Mouse (Mus musculus) lung, embryonic 15.5 days (tissue): Measurements from ENCODE around the gene Qdpr. TPM values are rescaled to one million over a fixed set of nuclear protein-coding genes. Genes with fewer than 3 reads are reported as not detected.

Experiments used
- ATAC-seq: fragments of 200-750 bp; cut with Nextera tagmentation; 2 replicates; pipeline ENCODE4 v1.8.0; 2017; ENCODE audit warnings: moderate number of reproducible peaks, borderline replicate concordance; ENCODE audit not compliant: low FRiP score, low TSS enrichment; ENCODE audit errors: extremely low read depth
- H3K27ac ChIP-seq: fragments of 300-500 bp; sonication (generic); 2 replicates; pipeline ENCODE4 v1.5.1; 2015; ENCODE audit warnings: moderate library complexity, mild to moderate bottlenecking, inconsistent platforms
- H3K27me3 ChIP-seq: fragments of 300-500 bp; sonication (generic); 2 replicates; pipeline ENCODE4 v1.6.1; 2015; ENCODE audit warnings: inconsistent platforms
- H3K36me3 ChIP-seq: fragments of 300-500 bp; sonication (generic); 2 replicates; pipeline ENCODE4 v1.6.1; 2015; ENCODE audit warnings: inconsistent platforms
- H3K4me1 ChIP-seq: fragments of 300-500 bp; sonication (generic); 2 replicates; pipeline ENCODE4 v1.6.1; 2015; ENCODE audit warnings: inconsistent platforms
- H3K4me2 ChIP-seq: fragments of 300-500 bp; sonication (generic); 2 replicates; pipeline ENCODE4 v1.6.1; 2015; ENCODE audit warnings: inconsistent platforms, mild to moderate bottlenecking, moderate library complexity
- H3K4me3 ChIP-seq: fragments of 300-500 bp; sonication (generic); 2 replicates; pipeline ENCODE4 v1.5.1; 2015; ENCODE audit warnings: mild to moderate bottlenecking, inconsistent platforms
- H3K9ac ChIP-seq: fragments of 300-500 bp; sonication (generic); 2 replicates; pipeline ENCODE4 v1.6.1; 2015; ENCODE audit warnings: inconsistent platforms
- H3K9me3 ChIP-seq: fragments of 300-500 bp; sonication (generic); 2 replicates; pipeline ENCODE4 v1.6.1; 2016; ENCODE audit warnings: inconsistent platforms
- WGBS: fragments of 180-500 bp; shearing (Covaris S2); methylation state at CpG from one replicate; pipeline ENCODE4 v1.1.7; 2015; 5-methylcytosine and 5-hydroxymethylcytosine counted together
- polyA plus RNA-seq: library from polyadenylated mRNA; unstranded; fragments of >200 nt; fragmentation: Nextera tagmentation; extraction: Ambion mirVana; gene quantifications from 2 replicates; pipeline ENCODE4 v1.2.1, GENCODE M21; 2015

Qdpr gene
- polyA plus RNA-seq, 1 experiment from 2014 or later = 136 TPM

GRCm38 (mm10) chr5:45424021-45424886 is 25.8 kb downstream of the Qdpr start:
- 35% methylated on average over 8 of the region's 8 CpGs for WGBS
- no peaks in the 10 kb centered on the region for H3K4me1 ChIP-seq
- H3K36me3 ChIP-seq = no peaks in the 10 kb centered on the region
- no peak overlapping the region for H3K9ac ChIP-seq
- no peaks in the 10 kb centered on the region for H3K9me3 ChIP-seq
- H3K4me3 ChIP-seq = no peak overlapping the region
- H3K27ac ChIP-seq = no peak overlapping the region
- H3K27me3 ChIP-seq = no peaks in the 10 kb centered on the region
- H3K4me2 ChIP-seq = no peak overlapping the region
- no peak for ATAC-seq

- no peaks in the 10 kb centered on the region for H3K4me1 ChIP-seq
- H3K27me3 ChIP-seq = no peaks in the 10 kb centered on the region
- H3K36me3 ChIP-seq = no peaks in the 10 kb centered on the region
- H3K9ac ChIP-seq = no peak overlapping the region
- peak; percentile 43; the same call in 1 of the 2 replicates for ATAC-seq
- H3K4me3 ChIP-seq = no peak overlapping the region
- 40% methylated on average over 12 of the region's 12 CpGs for WGBS
- no peaks in the 10 kb centered on the region for H3K9me3 ChIP-seq
- no peak overlapping the region for H3K4me2 ChIP-seq
- H3K27ac ChIP-seq = no peak overlapping the region
These were observed 27.9 kb downstream of the Qdpr start for GRCm38 (mm10) chr5:45421881-45422844.

GRCm38 (mm10) chr5:45419841-45420638 is 30.0 kb downstream of the Qdpr start:
- H3K4me3 ChIP-seq = no peak overlapping the region
- no peaks in the 10 kb centered on the region for H3K9me3 ChIP-seq
- no peak overlapping the region for H3K4me2 ChIP-seq
- ATAC-seq = 0 out of 2 replicates have a peak, but pooled peaks have one; percentile 48
- H3K27me3 ChIP-seq = no peaks in the 10 kb centered on the region
- H3K9ac ChIP-seq = no peak overlapping the region
- H3K36me3 ChIP-seq = no peaks in the 10 kb centered on the region
- H3K27ac ChIP-seq = no peak overlapping the region
- 67% methylated on average over 10 of the region's 10 CpGs for WGBS
- H3K4me1 ChIP-seq = no peaks in the 10 kb centered on the region

GRCm38 (mm10) chr5:45417859-45418443 is 32.1 kb downstream of the Qdpr start:
- no peak for ATAC-seq
- H3K9ac ChIP-seq = no peak overlapping the region
- H3K36me3 ChIP-seq = no peaks in the 10 kb centered on the region
- H3K27ac ChIP-seq = no peak overlapping the region
- no peaks in the 10 kb centered on the region for H3K4me1 ChIP-seq
- WGBS = 53% methylated on average over 3 of the region's 3 CpGs
- H3K4me3 ChIP-seq = no peak overlapping the region
- H3K9me3 ChIP-seq = no peaks in the 10 kb centered on the region
- no peaks in the 10 kb centered on the region for H3K27me3 ChIP-seq
- no peak overlapping the region for H3K4me2 ChIP-seq

GRCm38 (mm10) chr5:45416478-45416877 is 33.6 kb downstream of the Qdpr start:
- H3K27me3 ChIP-seq = no peaks in the 10 kb centered on the region
- ATAC-seq = no peak
- H3K4me3 ChIP-seq = no peak overlapping the region
- WGBS = 74% methylated on average over 3 of the region's 3 CpGs
- H3K9ac ChIP-seq = no peak overlapping the region
- H3K27ac ChIP-seq = no peak overlapping the region
- H3K36me3 ChIP-seq = no peaks in the 10 kb centered on the region
- no peaks in the 10 kb centered on the region for H3K9me3 ChIP-seq
- H3K4me1 ChIP-seq = no peaks in the 10 kb centered on the region
- H3K4me2 ChIP-seq = no peak overlapping the region

GRCm38 (mm10) chr5:45406129-45406528 is 43.9 kb downstream of the Qdpr start:
- ATAC-seq = no peak
- Histone ChIP-seq H3K27me3 (no peaks in the 10 kb centered on the region), H3K27ac (no peak overlapping the region), H3K4me1 (0 out of 2 replicates have a peak, but pooled peaks cover 2% of the 10 kb centered on the region), H3K4me2 (no peak overlapping the region), H3K4me3 (no peak overlapping the region), H3K9me3 (no peaks in the 10 kb centered on the region), H3K9ac (no peak overlapping the region), H3K36me3 (no peaks in the 10 kb centered on the region)
- 64% methylated on average over 2 of the region's 2 CpGs for WGBS

GRCm38 (mm10) chr5:45402632-45403031 is 47.4 kb downstream of the Qdpr start:
- WGBS = 13% methylated on average over 11 of the region's 11 CpGs
- no peak overlapping the region for H3K4me3 ChIP-seq
- no peak overlapping the region for H3K9ac ChIP-seq
- H3K4me2 ChIP-seq = no peak overlapping the region
- H3K4me1 ChIP-seq = 0 out of 2 replicates have a peak, but pooled peaks cover 2% of the 10 kb centered on the region
- no peaks in the 10 kb centered on the region for H3K36me3 ChIP-seq
- no peaks in the 10 kb centered on the region for H3K9me3 ChIP-seq
- no peaks in the 10 kb centered on the region for H3K27me3 ChIP-seq
- no peak overlapping the region for H3K27ac ChIP-seq
- no peak for ATAC-seq

- no peak for ATAC-seq
- WGBS = 74% methylated on average over 2 of the region's 2 CpGs
- H3K9me3 ChIP-seq = no peaks in the 10 kb centered on the region
- no peak overlapping the region for H3K27ac ChIP-seq
- H3K4me1 ChIP-seq = no peaks in the 10 kb centered on the region
- no peaks in the 10 kb centered on the region for H3K36me3 ChIP-seq
- no peak overlapping the region for H3K4me2 ChIP-seq
- H3K4me3 ChIP-seq = no peak overlapping the region
- no peak overlapping the region for H3K9ac ChIP-seq
- H3K27me3 ChIP-seq = no peaks in the 10 kb centered on the region
These were observed 65.8 kb downstream of the Qdpr start for GRCm38 (mm10) chr5:45384034-45384812.
